Mouse (Mus musculus) gastrocnemius, postnatal 25 days (tissue): ENCODE data around the gene Ppef1. TPM values are rescaled to one million over a fixed set of nuclear protein-coding genes. Genes with fewer than 3 reads are reported as not detected.

Source experiments
- DNase-seq: peaks from one replicate; pipeline ENCODE4 v3.0.0; 2022
- total RNA-seq, 2 experiments: library from RNA; stranded (reverse); gene quantifications; 1 replicate in 1 of 2; 2 replicates in 1 of 2; pipeline ENCODE4 v1.2.3; 2021

Gene Ppef1
- total RNA-seq, 2 experiments from 2014 or later: not detected

GRCm38 (mm10) chrX:160598055-160598454, 137.5 kb downstream of the Ppef1 start:
- DNase-seq: no peak

DNA sequence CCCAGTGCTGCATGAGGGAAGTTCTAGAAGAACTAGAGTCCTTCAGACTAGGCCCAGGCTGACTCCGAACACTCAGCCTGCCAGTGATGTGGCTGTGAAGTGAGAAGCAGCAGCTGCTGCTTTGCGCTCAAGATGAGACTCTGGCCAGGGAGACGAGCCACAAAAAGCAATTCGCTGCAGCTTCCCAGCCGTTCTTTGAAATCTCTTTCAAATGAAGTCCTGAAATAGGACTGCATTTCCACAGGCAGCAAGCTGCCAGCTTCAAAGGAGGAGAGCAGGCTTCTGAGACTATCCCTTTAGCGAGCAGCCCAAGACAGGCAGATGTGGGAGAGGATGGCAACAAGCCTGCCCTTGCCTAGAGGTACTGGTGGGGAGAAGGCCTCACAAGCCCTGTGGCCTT, 142.6 kb downstream of the Ppef1 start:
- no peak for DNase-seq

- DNase-seq: no peak
Observed at GRCm38 (mm10) chrX:160590147-160590546, 145.4 kb downstream of the Ppef1 start.

GRCm38 (mm10) chrX:160588523-160588922, 147.0 kb downstream of the Ppef1 start:
- DNase-seq: no peak

DNA sequence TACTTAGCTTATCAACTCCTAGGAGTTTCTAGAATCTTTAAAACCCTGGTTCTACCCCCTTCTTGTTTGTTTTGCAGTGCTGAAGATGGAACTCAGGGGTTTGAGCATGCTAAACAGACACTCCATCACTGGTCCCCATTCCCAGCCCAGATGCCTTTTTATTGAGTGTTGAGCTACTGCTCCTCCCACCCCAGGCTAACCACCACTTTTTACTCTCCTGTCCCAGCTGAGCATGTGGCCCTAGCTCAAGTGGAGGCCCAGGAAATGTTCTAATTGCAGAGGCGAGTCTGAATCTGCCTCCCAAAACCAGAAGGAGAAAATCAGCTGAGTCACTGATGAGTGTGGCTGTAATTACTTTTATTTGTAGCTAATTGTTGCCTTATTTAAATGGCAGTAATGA, 150.5 kb downstream of the Ppef1 start:
- no peak for DNase-seq

- DNase-seq: no peak
Observed at GRCm38 (mm10) chrX:160584148-160584838, 151.3 kb downstream of the Ppef1 start.

DNA sequence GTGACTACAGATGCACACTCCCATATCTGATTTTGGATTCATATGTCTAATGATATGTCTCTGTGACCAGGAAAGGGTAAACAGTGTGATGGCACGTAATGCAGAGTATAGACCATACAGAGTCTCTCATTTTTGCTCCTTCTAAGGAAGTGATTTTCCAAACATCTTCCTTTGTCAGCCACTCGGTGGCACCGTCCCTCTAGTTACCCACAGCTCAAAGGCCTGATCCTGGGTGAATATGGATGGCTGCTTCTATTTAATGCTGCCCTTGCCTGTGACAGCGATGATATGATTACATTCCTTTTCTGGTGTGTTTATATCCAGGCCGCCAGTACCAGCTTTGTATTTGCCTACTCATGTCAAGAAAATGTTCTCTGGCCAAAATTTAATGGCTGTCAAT, 152.0 kb downstream of the Ppef1 start:
- no peak for DNase-seq

Other genes with a start within 250 kb of the Ppef1 start
- 1 to 10 TPM; 5.4 to 5.7 TPM for gene Phka2, start 233.6 kb downstream of the Ppef1 start, total RNA-seq
- under 1 TPM; 0.27 to 0.28 TPM for gene Rs1, start 32.2 kb upstream of the Ppef1 start, total RNA-seq
- gene Gja6, start 171.3 kb upstream of the Ppef1 start, total RNA-seq: not detected